Mouse (Mus musculus) stomach, embryonic 16.5 days (tissue): ENCODE measurements around the gene Cyp4f17. TPM values are rescaled to one million over a fixed set of nuclear protein-coding genes. Genes with fewer than 3 reads are reported as not detected.
"Not testable (repeated sequence)": the region's sequence is repeated elsewhere in the genome, so short reads cannot be mapped to it uniquely, and the experiment has no call there.

Experiments
- ATAC-seq: fragments of 200-750 bp; cut with Nextera tagmentation; 2 replicates; pipeline ENCODE4 v1.8.0; 2017; ENCODE audit warnings: moderate number of reproducible peaks, moderate TSS enrichment; ENCODE audit not compliant: insufficient read depth, low FRiP score
- H3K27ac ChIP-seq: fragments of 300-500 bp; sonication (generic); 2 replicates; pipeline ENCODE4 v1.5.1; 2014; ENCODE audit warnings: low read length
- H3K27me3 ChIP-seq: fragments of 300-500 bp; sonication (generic); 2 replicates; pipeline ENCODE4 v1.6.1; 2014; ENCODE audit warnings: low read length, control low read depth, mixed read lengths; ENCODE audit not compliant: control insufficient read depth, insufficient read depth
- H3K36me3 ChIP-seq: fragments of 300-500 bp; sonication (generic); 2 replicates; pipeline ENCODE4 v1.6.1; 2014; ENCODE audit warnings: low read length; ENCODE audit not compliant: control insufficient read depth, insufficient read depth
- H3K4me1 ChIP-seq: fragments of 300-500 bp; sonication (generic); 2 replicates; pipeline ENCODE4 v1.6.1; 2014; ENCODE audit warnings: low read length, control low read depth, mixed read lengths; ENCODE audit not compliant: control insufficient read depth, insufficient read depth
- H3K4me2 ChIP-seq: fragments of 300-500 bp; sonication (generic); 2 replicates; pipeline ENCODE4 v1.6.1; 2014; ENCODE audit warnings: low read depth, low read length, mixed read lengths
- H3K4me3 ChIP-seq: fragments of 300-500 bp; sonication (generic); replicated peaks from 2 replicates; pipeline ENCODE4 v1.5.1; 2014; ENCODE audit warnings: mild to moderate bottlenecking, low read length
- H3K9ac ChIP-seq: fragments of 300-500 bp; sonication (generic); 2 replicates; pipeline ENCODE4 v1.6.1; 2014; ENCODE audit warnings: low read length
- H3K9me3 ChIP-seq: fragments of 300-500 bp; sonication (generic); replicated peaks from 2 replicates; pipeline ENCODE4 v1.6.1; 2016; ENCODE audit warnings: low read length, control low read depth; ENCODE audit not compliant: control insufficient read depth
- WGBS: fragments of 180-500 bp; shearing (Covaris S2); extraction: QIAGEN DNeasy Blood & Tissue Kit; methylation state at CpG from one replicate; pipeline ENCODE4 v1.1.7; 2014; 5-methylcytosine and 5-hydroxymethylcytosine counted together
- polyA plus RNA-seq: library from polyadenylated mRNA; unstranded; fragments of >200 nt; fragmentation: Nextera tagmentation; extraction: Ambion mirVana; gene quantifications from 2 replicates; pipeline ENCODE4 v1.2.1, GENCODE M21; 2015

Cyp4f17 gene
- polyA plus RNA-seq, 1 experiment from 2014 or later, result 7.5 TPM

DNA sequence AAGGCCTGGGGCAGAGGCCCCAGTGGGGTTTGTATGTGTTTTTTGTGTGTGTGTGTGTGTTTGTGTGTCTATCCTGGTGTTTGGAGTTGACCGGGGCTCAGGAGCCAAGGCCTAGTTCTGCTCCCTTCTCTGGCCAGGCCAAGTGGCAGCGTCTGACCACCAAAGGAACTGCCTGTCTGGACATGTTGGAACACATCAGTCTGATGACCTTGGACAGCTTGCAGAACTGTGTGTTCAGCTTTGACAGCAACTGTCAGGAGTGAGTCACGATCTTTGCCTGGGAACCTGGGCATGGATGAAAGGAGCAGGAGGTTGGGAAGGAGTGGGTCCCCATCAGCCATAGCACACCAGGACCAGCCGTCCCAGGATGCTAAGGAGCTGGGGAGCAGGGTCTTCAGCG, 16.1 kb downstream of the Cyp4f17 start:
- Histone ChIP-seq H3K4me1 (no peaks in the 10 kb centered on the region), H3K4me3 (no peak overlapping the region), H3K27ac (no peak overlapping the region), H3K9ac (no peak overlapping the region), H3K27me3 (no peaks in the 10 kb centered on the region), H3K4me2 (no peak overlapping the region), H3K36me3 (no peaks in the 10 kb centered on the region), H3K9me3 (no peaks in the 10 kb centered on the region)
- 86% methylated on average over 5 of the region's 5 CpGs for whole genome bisulfite sequencing
- no peak for ATAC-seq

DNA sequence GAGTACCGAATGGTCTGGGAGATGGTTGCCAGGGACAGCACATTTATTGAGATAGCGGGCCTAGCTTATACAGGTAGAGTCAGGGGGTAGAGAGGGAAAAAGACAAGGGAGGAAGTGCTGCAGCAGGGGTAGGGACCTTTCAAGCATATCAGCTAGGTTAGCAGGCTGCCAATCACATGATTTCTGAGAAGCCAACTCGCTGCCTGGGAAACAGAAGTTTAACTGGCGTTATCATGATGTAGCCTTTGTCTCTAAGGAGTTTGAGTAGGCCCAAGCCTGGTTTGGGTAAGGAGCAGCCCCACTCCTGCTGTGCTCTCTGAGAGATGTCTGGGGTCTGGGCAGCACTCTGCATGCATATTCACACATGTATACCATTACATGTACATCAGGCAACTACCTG, 16.5 kb downstream of the Cyp4f17 start:
- ATAC-seq, result no peak
- H3K27me3 ChIP-seq, result no peaks in the 10 kb centered on the region
- no peak overlapping the region for H3K4me3 ChIP-seq
- H3K27ac ChIP-seq, result no peak overlapping the region
- no peak overlapping the region for H3K4me2 ChIP-seq
- H3K9me3 ChIP-seq, result no peaks in the 10 kb centered on the region
- 81% methylated on average over 4 of the region's 4 CpGs for WGBS
- H3K36me3 ChIP-seq, result no peaks in the 10 kb centered on the region
- no peaks in the 10 kb centered on the region for H3K4me1 ChIP-seq
- no peak overlapping the region for H3K9ac ChIP-seq

DNA sequence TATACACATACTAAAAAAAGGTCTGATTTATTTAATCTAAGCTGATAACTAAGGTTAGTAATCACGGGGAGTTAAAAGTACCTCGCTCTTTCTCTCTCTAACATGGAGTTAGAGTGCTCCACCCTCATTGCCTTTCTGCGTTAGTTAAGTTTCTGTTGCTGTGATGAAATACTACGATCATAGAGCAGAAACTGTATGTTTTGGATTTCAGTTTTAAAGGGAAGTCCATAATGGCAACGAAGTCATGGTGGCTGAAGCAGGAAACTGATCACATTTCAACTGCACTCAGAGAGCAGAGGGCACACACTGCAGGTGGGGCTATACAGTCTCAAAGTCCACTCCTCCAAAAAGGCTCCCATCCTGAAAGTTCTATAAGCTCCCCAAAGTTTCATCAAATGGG, 17.0 kb downstream of the Cyp4f17 start:
- no peak overlapping the region for H3K4me3 ChIP-seq
- no peak overlapping the region for H3K4me2 ChIP-seq
- H3K4me1 ChIP-seq, result no peaks in the 10 kb centered on the region
- no peaks in the 10 kb centered on the region for H3K27me3 ChIP-seq
- H3K9me3 ChIP-seq, result no peaks in the 10 kb centered on the region
- no peaks in the 10 kb centered on the region for H3K36me3 ChIP-seq
- 85% methylated on average over 5 of the region's 5 CpGs for WGBS
- H3K9ac ChIP-seq, result no peak overlapping the region
- no peak overlapping the region for H3K27ac ChIP-seq
- no peak for ATAC-seq

DNA sequence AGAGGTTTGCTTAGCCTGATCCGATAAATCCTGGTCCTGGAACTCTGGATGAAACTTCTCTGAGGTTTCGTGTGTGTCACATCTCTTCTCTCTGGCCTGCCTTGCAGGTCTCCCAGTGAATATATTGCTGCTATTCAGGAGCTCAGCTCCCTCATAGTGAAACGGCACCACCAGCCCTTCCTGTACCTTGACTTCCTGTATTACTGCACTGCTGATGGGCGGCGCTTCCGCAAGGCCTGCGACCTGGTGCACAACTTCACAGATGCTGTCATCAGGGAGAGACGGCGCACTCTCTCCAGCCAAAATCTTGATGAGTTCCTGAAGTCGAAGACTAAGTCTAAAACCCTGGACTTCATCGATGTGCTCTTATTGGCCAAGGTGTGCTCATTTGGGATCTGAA, 18.0 kb downstream of the Cyp4f17 start:
- no peaks in the 10 kb centered on the region for H3K36me3 ChIP-seq
- no peak overlapping the region for H3K4me3 ChIP-seq
- ATAC-seq, result no peak
- H3K27ac ChIP-seq, result no peak overlapping the region
- H3K4me2 ChIP-seq, result no peak overlapping the region
- no peak overlapping the region for H3K9ac ChIP-seq
- H3K9me3 ChIP-seq, result no peaks in the 10 kb centered on the region
- no peaks in the 10 kb centered on the region for H3K4me1 ChIP-seq
- 91% methylated on average over 11 of the region's 11 CpGs for WGBS
- no peaks in the 10 kb centered on the region for H3K27me3 ChIP-seq

DNA sequence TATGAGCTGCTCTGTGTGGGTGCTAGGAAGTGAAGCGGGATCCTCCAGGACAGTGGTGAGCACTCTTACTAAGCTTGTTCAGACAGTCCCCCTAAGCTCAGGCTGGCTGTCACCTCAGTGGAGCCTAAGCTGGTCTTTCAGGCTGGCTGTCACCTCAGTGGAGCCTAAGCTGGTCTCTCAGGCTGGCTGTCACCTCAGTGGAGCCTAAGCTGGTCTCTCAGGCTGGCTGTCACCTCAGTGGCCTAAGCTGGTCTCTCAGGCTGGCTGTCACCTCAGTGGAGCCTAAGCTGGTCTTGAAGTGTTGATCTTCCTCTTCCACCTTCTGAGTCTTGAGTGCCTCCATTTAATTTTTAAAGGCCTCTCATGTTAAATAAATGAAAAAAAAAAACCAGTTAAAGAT, 20.5 kb downstream of the Cyp4f17 start:
- H3K36me3 ChIP-seq, ATAC-seq, H3K4me3 ChIP-seq, H3K27ac ChIP-seq, H3K4me1 ChIP-seq, H3K4me2 ChIP-seq, H3K27me3 ChIP-seq, H3K9ac ChIP-seq, H3K9me3 ChIP-seq: not testable (repeated sequence)
- 96% methylated on average over 1 of the region's 1 CpGs for WGBS

DNA sequence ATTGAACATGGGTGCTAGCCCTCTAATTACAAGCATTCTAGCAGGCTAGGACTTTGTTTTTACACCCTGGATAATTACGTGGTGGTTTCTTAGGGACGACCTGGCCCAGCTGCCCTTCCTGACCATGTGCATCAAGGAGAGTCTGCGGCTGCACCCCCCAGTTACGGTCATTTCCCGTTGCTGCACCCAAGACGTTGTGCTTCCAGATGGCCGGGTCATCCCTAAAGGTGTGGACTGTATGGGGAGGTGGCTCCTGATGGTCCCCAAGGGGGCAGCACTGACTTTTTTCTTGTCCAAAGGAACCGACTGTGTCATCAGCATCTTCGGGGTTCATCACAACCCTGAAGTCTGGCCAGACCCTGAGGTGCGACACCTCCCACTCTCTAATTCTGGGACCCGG, 21.9 kb downstream of the Cyp4f17 start:
- no peak overlapping the region for H3K27ac ChIP-seq
- no peaks in the 10 kb centered on the region for H3K27me3 ChIP-seq
- WGBS, result 85% methylated on average over 11 of the region's 11 CpGs
- no peak overlapping the region for H3K9ac ChIP-seq
- H3K36me3 ChIP-seq, result no peaks in the 10 kb centered on the region
- H3K4me1 ChIP-seq, result no peaks in the 10 kb centered on the region
- H3K9me3 ChIP-seq, result no peaks in the 10 kb centered on the region
- H3K4me2 ChIP-seq, result no peak overlapping the region; the same call in 1 of the 2 replicates
- H3K4me3 ChIP-seq, result no peak overlapping the region
- no peak for ATAC-seq

DNA sequence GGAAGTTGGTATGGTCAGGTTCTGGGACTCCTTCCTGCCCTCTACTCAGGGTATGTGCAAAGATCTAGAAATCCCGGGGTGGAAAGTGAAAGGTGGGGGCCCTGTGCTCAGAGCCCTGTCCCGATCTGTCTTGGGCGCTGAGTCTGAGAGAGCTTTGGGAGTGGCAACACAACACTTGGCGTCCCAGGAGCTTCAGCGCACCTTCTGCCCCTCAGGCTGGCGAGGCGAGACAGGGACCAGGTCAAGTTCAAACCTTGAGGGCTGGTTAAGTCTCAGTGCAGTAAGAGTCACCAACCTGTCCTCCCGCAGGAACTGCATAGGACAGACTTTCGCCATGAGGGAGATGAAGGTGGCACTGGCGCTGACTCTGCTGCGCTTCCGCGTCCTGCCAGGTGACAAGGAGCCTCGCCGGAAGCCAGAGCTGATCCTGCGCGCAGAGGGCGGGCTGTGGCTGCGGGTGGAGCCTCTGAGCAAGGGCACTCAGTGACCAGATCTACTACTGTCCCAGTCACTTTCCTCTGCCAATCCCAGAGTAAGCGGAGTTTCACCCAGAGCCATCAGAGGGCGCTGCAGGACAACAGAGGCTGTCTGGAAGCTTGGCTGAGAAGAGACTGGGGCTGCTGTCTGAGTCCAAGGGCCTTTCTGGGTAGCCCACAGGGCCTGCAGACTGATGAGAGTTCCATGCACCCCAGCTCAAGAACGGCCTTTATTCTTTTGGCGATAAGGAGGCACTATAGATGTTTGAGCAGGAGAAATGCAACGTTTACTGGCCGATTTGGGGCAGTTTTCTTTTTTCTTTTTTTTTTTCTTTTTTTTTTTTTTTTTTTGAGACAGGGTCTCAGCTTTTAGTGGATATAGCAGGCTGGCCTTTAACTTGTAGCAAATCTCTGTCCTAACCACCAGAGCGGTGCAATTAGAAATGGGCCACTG, 22.8 kb downstream of the Cyp4f17 start:
- H3K9me3 ChIP-seq, result no peaks in the 10 kb centered on the region
- peak; percentile 93 for ATAC-seq
- H3K27ac ChIP-seq, result peak overlapping the region; percentile 27; the same call in 1 of the 2 replicates
- H3K4me1 ChIP-seq, result no peaks in the 10 kb centered on the region
- H3K9ac ChIP-seq, result peak overlapping the region; percentile 70
- H3K4me3 ChIP-seq, result peak overlapping the region; percentile 43
- peak overlapping the region; percentile 56 for H3K4me2 ChIP-seq
- H3K27me3 ChIP-seq, result no peaks in the 10 kb centered on the region
- H3K36me3 ChIP-seq, result no peaks in the 10 kb centered on the region
- 19% methylated on average over 26 of the region's 26 CpGs for WGBS

DNA sequence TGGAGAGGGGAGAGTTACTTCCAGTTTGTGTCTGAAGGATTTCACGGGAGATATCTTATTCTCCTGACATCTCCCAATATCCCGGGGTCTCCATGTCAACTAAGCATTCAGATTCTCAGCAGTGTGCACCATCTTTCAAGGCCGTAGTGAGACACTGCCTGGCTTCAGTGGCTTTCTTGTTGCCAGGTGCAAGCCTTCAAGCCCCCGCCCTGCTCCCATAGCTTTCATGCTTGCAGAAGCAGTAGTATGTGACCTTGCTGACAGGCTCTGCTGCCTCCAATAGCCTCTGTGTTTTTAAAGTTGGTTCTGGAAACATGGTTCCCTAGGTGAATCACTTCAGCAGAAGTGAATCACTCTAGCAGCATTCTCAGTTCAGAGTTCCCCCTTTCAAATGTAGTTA, 26.5 kb downstream of the Cyp4f17 start:
- not testable (repeated sequence) for H3K9me3 ChIP-seq, H3K4me1 ChIP-seq, H3K27ac ChIP-seq, ATAC-seq, H3K4me2 ChIP-seq, H3K27me3 ChIP-seq, H3K36me3 ChIP-seq, H3K4me3 ChIP-seq, H3K9ac ChIP-seq
- 51% methylated on average over 4 of the region's 4 CpGs for WGBS

DNA sequence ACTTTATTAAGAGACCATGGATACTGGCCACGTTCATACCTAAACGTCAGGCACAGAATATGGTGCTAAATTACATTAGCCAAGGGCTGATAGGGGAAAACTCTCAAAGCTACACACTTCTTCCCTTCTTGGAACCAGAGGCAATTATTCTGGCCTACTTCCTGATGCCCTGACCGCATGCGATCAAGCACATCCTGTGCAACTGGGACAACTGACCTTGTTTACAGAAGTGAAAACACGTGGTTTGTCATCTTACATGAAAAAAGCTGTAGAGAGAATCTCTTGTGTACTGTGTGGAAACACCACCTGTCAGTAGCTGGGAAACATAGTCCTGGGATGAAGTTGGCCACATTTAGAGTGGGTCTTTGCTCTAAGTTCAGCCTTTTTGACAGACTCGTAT, 28.2 kb downstream of the Cyp4f17 start:
- Histone ChIP-seq H3K27me3 (no peaks in the 10 kb centered on the region), H3K36me3 (no peaks in the 10 kb centered on the region), H3K4me2 (no peak overlapping the region), H3K27ac (no peak overlapping the region), H3K4me3 (no peak overlapping the region), H3K9me3 (no peaks in the 10 kb centered on the region), H3K4me1 (peaks cover 6% of the 10 kb centered on the region), H3K9ac (no peak overlapping the region)
- WGBS, result 81% methylated on average over 6 of the region's 6 CpGs
- ATAC-seq, result no peak
